Mouse (Mus musculus): ENCODE data around the gene Gm826. TPM values are rescaled to one million over a fixed set of nuclear protein-coding genes. Genes with fewer than 3 reads are reported as not detected.

Gene Gm826
- total RNA-seq, 4 experiments from 2014 or later, result 0.65 to 0.75 TPM; not detected in 2

DNA sequence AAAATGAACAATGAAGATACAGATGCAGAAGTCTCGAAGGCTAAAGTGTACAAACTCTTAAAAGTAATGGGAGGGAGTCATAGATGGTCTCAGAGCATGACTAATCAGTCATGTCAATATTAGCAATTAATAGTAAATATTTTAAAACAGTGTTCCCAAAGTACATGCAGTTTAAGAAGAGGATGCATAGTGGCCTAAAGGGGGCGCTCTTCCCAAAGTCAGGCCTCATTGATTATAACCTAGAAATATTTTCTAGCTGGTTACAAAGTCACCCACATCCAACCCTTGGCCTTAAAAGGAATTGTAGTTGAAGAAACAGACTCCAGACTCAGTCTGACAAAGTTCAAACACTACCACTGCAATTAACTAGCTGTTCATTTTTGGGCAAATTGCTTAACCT, 20.4 kb upstream of the Gm826 start:
- no peak for DNase-seq (ENCODE audit: low spot score in 2 of 2)

DNA sequence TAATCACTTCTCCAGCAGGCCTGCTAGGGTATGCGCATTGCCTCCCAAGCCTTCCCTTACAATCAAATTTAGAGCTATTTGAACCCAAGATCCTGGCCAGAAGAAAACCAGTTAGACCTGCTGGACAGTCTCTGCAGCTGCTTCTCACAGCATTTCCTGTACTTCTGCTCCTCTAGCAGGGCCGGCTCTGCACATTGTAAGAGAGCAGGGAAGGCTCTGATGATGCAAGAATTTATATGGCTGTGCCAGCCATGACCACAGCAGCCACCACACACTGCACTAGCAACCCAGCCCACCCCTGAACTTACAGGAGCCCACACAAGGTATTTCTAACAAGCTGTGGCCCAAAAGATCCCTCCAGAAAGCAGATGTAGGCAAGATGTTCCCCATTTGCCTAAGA, 19.6 kb upstream of the Gm826 start:
- DNase-seq (ENCODE audit: low spot score in 2 of 2), result no peak

DNA sequence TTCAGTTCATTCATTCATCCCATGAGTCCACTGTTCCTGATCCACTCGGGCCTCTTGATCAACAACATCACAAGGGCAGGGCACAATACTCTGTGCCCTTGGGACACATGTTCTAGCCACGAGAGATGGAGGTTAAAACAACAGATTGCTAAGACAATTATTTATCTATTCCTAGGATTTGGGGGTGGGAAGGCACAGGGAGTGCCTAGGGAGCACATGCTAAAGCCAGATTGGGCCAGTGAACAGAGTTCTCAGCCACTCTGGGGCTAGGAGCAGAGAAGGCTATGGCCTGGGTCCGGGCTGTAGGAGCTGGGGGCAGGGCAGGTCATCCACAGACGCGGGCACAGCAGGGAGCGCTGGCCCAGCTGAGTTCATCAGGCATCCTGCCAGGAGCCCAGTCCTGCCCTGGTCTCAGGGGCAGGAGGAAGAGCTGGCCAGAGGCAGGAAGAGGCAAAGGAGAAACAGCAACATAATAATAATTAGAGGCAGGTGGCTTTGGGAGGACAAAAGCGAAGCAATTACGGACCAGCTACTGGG, 17.1 kb upstream of the Gm826 start:
- DNase-seq (ENCODE audit: low spot score in 2 of 2), result no peak

DNA sequence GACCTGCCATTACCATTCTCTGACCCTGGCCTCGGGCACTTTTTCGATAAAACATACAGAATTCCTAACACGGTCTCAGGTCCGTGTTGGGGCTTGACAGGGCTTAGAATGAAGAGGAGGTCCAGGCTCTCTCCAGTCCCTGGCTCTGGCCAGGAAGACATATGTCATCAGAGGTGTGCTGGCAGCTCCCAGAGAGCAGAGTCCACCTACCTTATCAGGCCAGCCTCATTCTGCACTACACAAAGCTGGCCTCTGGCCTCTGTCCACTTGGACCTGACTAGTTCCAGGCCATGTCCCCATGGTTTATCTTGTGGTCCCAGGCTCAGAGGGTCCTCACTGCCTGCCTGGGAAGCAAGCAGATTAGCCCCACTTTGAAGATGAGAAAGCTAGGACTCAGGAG, 15.6 kb upstream of the Gm826 start:
- no peak for DNase-seq (ENCODE audit: low spot score in 2 of 2)

DNA sequence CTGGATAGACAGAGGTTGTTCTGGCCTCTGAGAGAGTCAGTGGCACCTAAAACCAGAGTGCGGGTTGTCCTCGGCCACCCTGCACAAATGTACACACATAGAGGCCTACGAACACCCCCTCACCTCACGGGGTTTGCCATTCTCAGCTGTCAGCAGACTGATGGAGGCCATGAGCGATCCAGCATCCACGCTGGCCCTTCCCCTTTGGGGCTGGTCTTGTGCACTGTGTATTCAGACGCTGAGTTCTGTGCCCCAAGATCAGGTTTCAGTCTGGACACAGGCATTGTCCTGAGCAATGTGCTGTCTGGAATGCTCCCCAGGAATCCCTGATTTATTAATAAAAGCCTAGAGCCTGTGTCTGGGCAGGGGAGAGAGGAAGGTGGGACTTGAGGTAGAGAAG, 14.8 kb upstream of the Gm826 start:
- no peak for DNase-seq (ENCODE audit: low spot score in 2 of 2)

DNA sequence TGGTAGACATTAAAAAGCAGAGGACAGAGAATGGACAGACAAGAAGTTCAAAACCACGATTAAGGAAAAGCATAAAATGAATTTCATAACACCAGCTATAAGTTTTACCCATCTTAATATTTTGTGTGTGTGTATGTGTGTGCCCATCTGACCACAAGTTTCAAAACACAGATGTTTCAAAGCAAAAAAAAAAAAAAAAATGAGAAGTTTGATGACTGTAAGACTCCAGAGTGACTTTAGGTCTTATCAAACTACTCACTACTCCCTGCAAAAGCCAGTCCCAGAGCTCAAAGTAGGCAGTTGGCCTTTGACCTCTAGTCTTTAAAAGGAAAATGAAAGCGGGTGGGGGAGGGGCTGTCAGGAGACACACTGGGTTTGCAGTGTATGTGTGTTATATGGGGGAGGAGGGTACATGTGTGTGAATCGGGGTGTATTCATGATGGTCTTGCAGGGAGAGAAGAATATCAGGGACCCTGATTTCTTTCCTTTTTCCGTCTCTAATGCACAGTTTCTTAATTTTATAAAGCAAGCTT, 14.2 kb upstream of the Gm826 start:
- no peak for DNase-seq (ENCODE audit: low spot score in 2 of 2)

DNA sequence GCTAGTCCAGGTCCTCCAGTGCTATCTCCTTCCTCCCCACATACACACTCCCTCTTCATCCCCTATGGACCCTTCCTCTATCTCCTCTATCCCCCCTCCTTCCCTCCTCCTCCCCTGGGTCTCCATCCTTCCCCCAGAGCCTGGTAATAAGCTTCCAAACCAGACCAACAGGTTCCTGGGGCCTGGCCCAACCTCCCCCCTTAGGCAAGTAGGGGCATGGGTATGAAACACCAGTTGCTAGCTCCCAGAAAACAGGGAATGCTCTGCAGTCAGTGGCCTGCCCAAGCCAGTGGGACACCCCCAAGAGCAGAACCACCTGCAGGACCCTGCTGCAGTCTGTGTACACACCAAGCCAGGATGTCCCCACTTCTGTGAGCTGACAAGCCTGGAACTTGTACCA, 11.7 kb upstream of the Gm826 start:
- DNase-seq (ENCODE audit: low spot score in 2 of 2), result no peak

DNA sequence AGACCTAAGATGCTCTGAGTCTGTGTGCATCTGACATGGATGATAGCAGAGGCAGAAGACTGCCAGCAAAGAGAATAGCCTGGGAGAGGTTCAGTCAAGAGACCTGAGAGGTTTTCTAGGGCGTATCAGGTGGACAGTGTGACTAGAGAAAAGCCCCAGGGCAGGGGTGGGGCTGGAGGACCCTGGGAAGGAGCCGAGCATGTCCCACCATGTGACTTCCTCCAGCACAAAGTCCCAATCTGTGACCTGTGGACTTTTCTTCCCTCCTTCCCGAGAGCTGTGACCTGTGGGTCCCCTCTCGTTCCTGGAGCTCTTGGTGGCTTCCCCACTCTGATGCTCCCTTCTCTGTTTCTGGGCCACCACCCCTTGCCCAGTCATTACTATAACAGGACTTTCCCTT, 6.2 kb upstream of the Gm826 start:
- DNase-seq (ENCODE audit: low spot score in 2 of 2), result no peak

DNA sequence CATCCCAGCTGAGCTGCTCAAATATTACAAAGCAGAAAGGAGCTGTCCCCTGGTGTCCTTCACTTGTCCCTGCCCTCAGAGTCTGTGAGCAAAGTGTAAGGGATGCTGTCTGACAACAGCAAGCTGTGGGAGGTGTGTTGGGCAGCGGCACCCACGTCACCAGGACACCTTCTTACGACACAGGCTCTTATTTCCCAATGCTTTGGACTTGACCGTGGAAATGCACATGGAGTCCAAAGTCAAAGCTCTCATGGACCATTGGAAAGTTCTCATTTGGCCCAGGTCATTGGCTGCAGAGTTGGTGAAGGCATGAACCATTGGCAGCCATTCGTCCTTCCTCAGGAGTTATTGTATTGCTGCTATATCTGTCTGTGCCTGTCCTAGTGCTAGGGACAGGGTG, 5.6 kb upstream of the Gm826 start:
- no peak for DNase-seq (ENCODE audit: low spot score in 2 of 2)

DNA sequence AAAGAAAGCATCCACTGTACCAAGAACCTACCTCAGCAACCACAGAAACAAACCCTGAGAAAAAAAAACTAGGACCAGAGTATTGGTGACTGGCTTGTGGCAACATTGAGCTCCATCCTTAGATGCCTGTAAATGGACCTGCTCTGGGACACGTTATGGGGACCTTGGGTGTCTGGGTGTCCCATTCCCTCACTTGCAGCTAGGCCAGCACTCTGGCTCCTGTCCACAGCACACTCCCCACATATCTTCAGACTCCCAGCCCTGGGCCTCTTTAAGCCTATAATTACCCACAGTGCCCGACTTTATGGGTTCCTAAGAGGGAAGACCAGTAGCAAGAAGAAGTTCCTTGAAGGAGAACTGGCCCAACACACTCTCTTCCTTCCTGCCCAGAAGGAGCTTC, 2.1 kb upstream of the Gm826 start:
- DNase-seq (ENCODE audit: low spot score in 2 of 2), result no peak

DNA sequence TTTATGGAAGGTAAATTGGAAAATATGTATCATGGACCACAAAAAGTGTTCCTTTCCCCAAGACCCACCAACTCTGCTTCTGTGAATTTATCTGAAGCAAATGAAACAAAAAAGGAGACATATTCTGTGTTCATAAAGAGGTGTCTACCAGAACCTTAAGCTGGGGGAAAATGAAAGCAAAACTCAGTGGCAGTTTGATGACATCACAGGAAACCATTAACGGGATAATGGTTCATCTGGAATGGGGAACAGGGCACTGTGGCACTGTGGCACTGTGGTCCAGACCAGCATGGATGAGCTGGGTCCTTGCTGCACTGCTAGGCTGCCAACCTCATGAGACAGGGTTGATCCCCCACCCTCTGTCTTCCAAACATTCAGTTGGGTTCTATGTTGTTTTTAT, 1.1 kb upstream of the Gm826 start:
- DNase-seq (ENCODE audit: low spot score in 2 of 2), result no peak

DNA sequence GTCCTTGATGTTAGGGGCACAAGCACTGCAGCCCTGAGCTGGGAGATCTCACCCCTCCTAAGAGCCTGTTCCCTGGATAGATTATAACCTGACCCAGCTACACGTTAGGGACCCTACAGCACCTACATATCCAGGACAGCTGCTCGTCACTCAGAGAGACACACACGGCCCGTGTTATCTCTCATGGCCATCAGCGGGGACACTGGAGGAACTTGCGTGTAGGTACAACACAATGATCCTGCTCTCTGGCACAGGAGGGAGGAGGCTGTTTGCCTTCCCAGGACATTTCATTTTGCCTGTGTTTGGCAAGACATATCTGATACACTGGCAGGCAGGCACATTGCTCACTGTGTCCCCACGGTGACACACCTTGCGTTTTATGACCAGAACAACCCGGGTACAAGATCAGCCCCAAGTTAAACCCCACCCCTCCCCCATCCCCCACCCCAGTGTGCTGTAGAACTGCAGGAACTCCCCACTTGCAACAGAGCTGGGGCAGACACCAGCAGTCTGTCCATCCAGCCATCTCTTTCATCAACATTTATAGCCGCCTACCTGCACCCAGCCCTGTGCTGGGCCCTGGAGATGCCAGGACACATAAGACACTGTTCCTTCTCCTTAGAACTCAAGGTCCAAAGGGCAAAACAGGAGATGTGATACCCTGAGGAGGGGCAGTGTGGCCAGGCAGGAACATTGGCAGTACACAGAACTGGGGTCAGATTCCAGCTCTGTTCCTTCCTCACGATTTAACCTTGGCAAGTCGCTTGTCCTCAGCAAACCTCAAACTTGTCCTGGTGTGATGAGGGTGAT, 1.2 kb downstream of the Gm826 start:
- no peak for DNase-seq (ENCODE audit: low spot score in 2 of 2)

DNA sequence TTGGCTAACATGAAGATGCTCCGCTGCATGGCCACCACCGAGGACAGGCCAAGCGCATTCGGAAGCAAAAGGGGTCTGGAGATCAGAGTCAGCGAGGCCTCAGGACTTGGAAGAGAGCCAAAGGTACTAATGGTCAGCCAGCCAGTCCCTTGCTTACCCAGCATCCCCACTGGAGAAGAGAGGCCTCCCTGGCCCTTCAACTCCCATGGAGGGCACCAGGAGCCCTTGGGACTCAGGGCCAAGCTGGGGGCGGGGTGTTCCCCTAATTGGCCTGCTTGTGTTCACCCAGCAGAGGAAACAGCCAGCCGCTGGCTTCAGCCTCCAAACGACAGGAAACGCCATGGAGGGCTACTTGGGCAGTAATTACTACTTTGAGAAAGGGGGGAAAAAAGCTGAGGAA, 5.1 kb downstream of the Gm826 start:
- no peak for DNase-seq (ENCODE audit: low spot score in 2 of 2)

DNA sequence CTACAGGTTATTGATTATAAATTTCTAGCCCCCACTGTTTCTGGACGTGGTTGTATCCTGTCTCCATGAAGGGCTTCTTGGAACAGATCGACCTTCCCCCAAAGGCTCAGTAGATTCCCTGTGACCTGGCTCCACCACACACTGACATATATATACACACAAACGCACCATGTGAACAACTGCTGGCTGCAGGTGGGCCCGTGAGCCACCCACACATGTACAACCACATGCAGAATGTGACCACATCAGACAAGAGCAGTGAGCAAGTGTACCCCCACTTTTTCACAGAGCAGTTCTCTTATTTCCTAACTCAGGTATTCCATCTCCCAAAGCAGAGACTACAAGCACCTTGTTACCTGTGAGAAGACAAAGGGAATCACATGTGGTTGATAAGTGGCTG, 6.2 kb downstream of the Gm826 start:
- DNase-seq (ENCODE audit: low spot score in 2 of 2), result no peak

DNA sequence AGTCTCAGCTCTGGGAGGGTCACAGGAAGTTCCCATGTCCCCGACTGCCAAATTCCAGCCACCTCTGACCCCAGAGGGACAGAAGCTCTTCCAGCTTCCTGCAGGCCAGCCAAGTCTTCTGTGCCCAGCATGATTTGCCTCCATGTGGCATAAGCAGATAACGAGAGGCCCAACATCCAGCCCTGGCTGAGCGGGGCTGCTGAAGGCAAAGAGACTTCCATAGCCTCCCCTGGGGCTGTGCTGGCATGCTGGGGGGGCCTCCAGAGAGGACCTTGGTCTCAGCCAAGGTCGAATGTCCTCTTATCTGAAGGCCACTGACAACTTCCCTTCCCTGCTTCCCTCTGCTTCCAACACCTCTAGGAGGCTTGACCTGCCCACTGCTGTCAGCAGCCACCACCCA, 6.8 kb downstream of the Gm826 start:
- DNase-seq (ENCODE audit: low spot score in 2 of 2), result no peak

DNA sequence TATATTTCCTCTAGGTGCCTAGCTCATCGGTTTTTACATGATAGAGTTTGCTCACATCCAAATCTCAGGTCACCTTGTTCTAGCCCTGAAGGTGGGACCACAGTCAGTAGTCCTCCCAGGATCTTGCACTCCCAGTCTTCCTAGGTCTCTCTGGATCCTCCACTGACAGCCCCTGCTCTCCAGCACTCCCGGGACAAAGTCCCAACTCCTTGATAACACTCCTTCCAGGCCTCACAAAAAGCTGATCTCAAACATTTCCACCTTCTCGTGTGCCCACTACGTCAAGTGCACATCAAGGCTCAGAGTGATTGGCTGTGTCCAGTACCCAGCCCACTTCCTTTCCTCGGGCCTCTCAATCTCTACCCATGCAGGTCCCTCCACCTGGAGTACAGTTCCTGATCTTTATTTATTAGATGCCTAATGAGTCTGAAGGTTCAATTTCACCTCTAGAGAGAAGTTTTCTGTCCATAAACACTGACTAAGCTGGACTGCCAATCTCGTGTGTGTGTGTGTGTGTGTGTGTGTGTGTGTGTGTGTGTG, 8.8 kb downstream of the Gm826 start:
- no peak for DNase-seq (ENCODE audit: low spot score in 2 of 2)

DNA sequence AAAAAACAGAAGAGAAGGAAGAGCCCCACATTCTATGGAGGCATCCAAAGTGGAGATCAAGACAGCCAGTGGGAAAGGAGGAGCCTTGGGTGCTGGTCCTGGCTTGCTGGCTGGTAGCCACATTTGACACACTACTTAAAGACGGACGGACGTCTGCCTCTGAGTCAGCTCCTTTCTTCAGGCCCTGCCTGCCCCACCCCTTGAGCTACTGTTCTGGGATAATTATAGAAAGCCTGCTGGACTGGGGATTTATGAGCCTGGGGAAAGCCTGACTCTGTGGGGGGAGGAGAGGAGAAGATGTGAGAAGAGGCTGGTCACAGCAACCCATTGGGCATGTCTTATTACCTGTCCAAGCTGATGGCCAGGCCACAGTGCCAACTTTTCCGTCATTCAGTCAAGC, 12.1 kb downstream of the Gm826 start:
- no peak for DNase-seq (ENCODE audit: low spot score in 2 of 2)

DNA sequence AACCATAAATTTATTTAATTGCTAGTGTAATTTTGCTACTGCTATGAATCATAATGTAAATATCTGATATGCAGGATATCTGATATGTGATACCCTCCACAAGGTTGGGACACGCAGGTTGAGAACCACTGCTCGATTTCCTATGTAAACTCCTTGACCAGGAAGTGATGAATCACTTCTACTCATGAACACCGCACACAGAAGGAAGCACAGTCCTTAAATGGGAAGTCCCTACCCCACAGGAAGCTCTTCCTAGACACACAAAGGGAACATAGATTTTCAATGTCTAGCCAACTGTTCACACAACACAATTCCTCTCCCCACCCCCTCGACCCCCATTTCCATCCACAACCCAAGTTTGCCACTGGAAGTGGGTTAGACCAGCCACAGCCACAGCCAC, 15.7 kb downstream of the Gm826 start:
- no peak for DNase-seq (ENCODE audit: low spot score in 2 of 2)

DNA sequence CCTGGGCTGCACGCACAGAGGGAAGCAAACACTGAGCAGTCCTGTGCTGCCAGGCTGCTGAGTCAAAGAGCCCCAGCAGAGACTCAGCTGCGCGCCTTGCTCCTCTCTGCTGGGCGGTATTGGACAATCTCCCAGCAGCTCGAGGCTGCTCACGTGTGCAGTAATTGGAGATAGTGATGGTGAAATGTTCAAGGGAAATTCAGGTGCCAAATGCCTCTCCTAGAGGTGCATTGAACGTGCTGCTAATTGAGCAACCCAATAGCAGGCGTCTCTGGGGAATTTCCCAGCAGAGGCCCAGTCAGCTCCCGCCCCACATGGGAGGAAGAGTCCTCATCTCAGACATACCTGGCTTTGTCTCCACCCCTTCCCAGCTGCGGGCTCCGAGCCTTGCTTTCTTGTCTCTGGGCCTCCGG, 20.4 kb downstream of the Gm826 start:
- DNase-seq (ENCODE audit: low spot score in 2 of 2), result no peak

DNA sequence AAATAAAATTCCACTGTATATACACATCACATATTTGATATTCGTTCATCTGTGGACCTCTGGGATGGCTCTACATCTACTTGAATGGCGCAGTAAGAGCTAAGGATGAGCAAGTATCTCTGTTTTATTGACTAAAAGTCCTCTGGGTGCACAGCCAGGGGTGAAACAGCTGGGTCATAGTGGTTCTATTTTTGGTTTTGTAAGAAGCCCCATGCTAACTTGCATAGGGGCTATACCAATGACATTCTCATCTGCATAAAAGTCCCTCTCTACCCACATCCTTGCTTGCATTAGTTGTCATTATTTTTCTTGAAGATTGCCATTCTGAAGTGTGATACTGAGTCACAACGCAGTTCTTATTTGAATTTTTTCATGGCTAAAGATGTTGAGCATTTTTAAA, 28.9 kb downstream of the Gm826 start:
- no peak for DNase-seq (ENCODE audit: low spot score in 2 of 2)

DNA sequence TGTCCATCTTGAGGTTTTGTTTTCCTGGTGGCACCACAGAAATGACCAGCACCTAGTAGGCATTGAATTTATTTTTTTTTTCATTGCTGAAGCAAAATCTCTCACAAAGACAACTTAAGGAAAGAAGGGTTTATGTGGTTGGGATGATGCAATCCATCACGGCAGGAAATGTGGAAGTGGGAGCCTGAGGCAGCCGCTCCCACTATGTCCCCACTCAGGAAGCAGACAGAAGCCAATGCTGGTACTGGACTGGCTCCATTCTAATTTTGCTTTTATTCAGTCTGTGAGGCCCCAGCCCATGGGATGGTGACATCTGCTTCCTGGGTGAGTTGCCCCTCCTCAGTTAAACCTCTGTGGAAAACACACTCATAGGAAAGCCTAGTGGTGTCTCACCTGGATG, 30.0 kb downstream of the Gm826 start:
- no peak for DNase-seq (ENCODE audit: low spot score in 2 of 2)

DNA sequence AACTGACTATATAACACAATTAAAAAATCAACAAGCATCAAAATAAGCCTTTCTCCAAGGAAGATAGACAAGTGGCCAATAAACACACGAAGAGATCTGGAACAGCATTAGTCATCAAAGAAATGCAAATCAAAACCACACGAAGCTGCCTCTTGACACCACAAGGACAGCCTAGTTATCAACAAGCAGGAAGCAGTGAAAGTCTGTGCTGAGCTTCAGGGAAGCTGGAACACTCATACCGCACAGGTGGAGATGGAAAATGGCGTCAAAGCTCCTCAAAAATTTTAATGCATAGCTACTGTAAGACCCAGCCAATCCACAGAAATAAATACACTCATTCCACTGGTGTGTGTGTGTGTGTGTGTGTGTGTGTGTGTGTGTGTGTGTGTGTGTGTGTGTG, 31.9 kb downstream of the Gm826 start:
- DNase-seq (ENCODE audit: low spot score in 2 of 2), result no peak

DNA sequence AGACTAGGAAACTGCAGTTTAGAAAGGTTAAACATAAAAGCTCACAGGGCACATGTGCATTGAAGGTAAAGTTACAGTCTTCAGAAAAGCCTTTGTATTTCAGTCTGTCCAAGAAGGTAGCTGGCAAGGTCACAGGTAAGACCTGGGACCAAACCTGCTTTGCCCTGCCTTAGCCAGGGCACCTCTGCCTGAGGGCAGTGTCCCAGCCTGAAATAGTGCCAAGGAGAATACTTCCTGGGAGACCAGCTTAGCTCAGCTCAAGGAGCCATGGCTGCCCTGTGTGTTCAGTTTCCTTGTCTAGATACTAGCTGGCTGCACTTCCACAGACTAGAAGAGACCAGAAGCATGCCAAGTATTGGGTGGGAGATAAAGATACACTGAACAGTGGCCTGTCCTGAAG, 35.4 kb downstream of the Gm826 start:
- no peak for DNase-seq (ENCODE audit: low spot score in 2 of 2)

Data from left cerebral cortex, adult 8-10 months (tissue).